Mouse (Mus musculus) C2C12 (cell line): ENCODE results near the gene Fbxo28. TPM values are rescaled to one million over a fixed set of nuclear protein-coding genes. Genes with fewer than 3 reads are reported as not detected.

ENCODE experiments used
- H3K27me3 ChIP-seq: one replicate; pipeline ENCODE4 v1.6.1; 2011; ENCODE audit not compliant: control insufficient read depth, insufficient read depth, insufficient read length
- H3K36me3 ChIP-seq: one replicate; pipeline ENCODE4 v1.6.1; 2011; ENCODE audit not compliant: control insufficient read depth, insufficient read depth
- H3K4me3 ChIP-seq: one replicate; pipeline ENCODE4 v1.5.1; 2011; ENCODE audit warnings: mild to moderate bottlenecking, control low read depth; ENCODE audit not compliant: poor library complexity, insufficient read depth, severe bottlenecking
- H3K79me2 ChIP-seq: one replicate; pipeline ENCODE4 v1.6.1; 2011; ENCODE audit not compliant: control insufficient read depth, insufficient read depth
- H3K79me3 ChIP-seq: one replicate; pipeline ENCODE4 v1.6.1; 2011; ENCODE audit warnings: low read depth, control low read depth
- H3ac ChIP-seq: one replicate; pipeline ENCODE3; 2011; ENCODE audit warnings: low read depth; ENCODE audit not compliant: control insufficient read depth, insufficient read length
- CEBPB ChIP-seq: IDR thresholded peaks from one replicate; pipeline ENCODE4 v1.6.1; 2011; ENCODE audit warnings: low read depth, mild to moderate bottlenecking, control low read depth, moderate library complexity
- CTCF ChIP-seq: IDR thresholded peaks from one replicate; pipeline ENCODE4 v1.5.1; 2011; ENCODE audit not compliant: control insufficient read depth, insufficient read depth, insufficient read length
- FOSL1 ChIP-seq: IDR thresholded peaks from one replicate; pipeline ENCODE4 v1.8.0; 2011; ENCODE audit warnings: mild to moderate bottlenecking, low read length; ENCODE audit not compliant: poor library complexity, insufficient read depth, severe bottlenecking
- MAX ChIP-seq: IDR thresholded peaks from one replicate; pipeline ENCODE4 v1.6.1; 2011; ENCODE audit warnings: mild to moderate bottlenecking, control low read depth
- MYOD1 ChIP-seq: IDR thresholded peaks from one replicate; pipeline ENCODE4 v1.6.1; 2011; ENCODE audit warnings: low read depth; ENCODE audit not compliant: control insufficient read depth, insufficient read length
- MYOG ChIP-seq: IDR thresholded peaks from one replicate; pipeline ENCODE4 v1.6.1; 2011; ENCODE audit not compliant: control insufficient read depth, insufficient read length; ENCODE audit errors: extremely low read depth
- USF1 ChIP-seq: IDR thresholded peaks from one replicate; pipeline ENCODE4 v1.6.1; 2011; ENCODE audit warnings: low read depth, mild to moderate bottlenecking, control low read depth, moderate library complexity
- polyA plus RNA-seq: library from polyadenylated mRNA; unstranded; fragments of >200 nt; fragmentation: generic; extraction: Trizol; gene quantifications from one replicate; pipeline ENCODE4 v1.2.1, GENCODE M21; 2012; ENCODE audit warnings: missing spikeins

Fbxo28 gene
- polyA plus RNA-seq, 1 experiment, result 16.9 TPM

DNA sequence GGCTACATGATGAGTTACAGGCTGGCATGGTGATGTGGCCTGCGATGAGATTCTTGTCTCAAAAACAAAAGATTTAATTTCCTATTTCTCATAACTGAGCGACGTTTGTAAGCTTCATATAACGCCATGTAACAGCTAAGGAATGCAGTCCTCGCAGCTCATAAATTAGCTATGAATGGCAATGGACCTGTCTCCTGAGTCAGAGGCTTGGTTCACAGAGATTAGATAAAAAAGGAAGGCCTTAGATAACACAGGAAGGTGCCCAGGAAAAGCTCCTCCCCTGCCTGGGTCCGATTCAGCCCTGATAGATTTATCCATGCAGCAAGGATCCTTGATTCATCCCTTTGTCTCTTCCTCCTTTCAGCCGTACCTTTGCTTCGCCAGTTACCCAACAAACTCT is 30.5 kb upstream of the Fbxo28 start:
- no peak for TF ChIP-seq FOSL1
- no peak for TF ChIP-seq CEBPB
- no peak for TF ChIP-seq MYOD1
- no peak for TF ChIP-seq CTCF
- no peak for TF ChIP-seq USF1
- no peak for TF ChIP-seq MAX
- TF ChIP-seq MYOG, result no peak
- no peaks in the 10 kb centered on the region for H3K79me3 ChIP-seq
- H3K27me3 ChIP-seq, result no peaks in the 10 kb centered on the region
- no peak overlapping the region for H3ac ChIP-seq
- no peak overlapping the region for H3K4me3 ChIP-seq
- H3K36me3 ChIP-seq, result no peaks in the 10 kb centered on the region
- H3K79me2 ChIP-seq, result no peaks in the 10 kb centered on the region

DNA sequence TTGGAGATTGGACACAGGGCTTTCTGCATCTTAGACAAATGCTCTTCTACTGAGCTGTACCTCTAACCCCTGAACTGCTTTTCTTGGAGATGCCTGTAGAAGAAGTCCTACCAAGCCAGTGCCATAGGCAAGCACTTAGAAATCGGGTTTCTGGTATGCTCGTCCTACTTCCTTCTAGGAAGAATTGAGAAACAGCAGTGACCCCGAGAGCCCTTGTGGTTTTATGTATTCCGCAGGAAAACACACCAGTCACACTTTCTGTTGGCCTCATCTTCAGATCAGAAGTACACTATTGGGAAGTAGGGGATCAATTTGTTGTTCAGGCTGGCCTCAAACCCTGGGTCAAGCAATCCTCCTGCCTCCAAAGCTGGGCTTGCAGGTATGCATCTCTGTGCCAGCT is 28.0 kb upstream of the Fbxo28 start:
- TF ChIP-seq MAX (no peak), CEBPB (peak; percentile 83)
- Histone ChIP-seq H3ac (no peak overlapping the region), H3K4me3 (no peak overlapping the region), H3K27me3 (no peaks in the 10 kb centered on the region), H3K79me3 (no peaks in the 10 kb centered on the region), H3K79me2 (no peaks in the 10 kb centered on the region), H3K36me3 (no peaks in the 10 kb centered on the region)

- Histone ChIP-seq H3K4me3 (no peak overlapping the region), H3K36me3 (no peaks in the 10 kb centered on the region), H3K79me3 (no peaks in the 10 kb centered on the region), H3ac (no peak overlapping the region), H3K79me2 (no peaks in the 10 kb centered on the region), H3K27me3 (no peaks in the 10 kb centered on the region)
- peak; percentile 79 for TF ChIP-seq CEBPB
- no peak for TF ChIP-seq FOSL1
- TF ChIP-seq USF1, result no peak
- TF ChIP-seq MYOD1, result peak; percentile 68
Observed at GRCm38 (mm10) chr1:182368782-182369181, 27.4 kb upstream of the Fbxo28 start.

DNA sequence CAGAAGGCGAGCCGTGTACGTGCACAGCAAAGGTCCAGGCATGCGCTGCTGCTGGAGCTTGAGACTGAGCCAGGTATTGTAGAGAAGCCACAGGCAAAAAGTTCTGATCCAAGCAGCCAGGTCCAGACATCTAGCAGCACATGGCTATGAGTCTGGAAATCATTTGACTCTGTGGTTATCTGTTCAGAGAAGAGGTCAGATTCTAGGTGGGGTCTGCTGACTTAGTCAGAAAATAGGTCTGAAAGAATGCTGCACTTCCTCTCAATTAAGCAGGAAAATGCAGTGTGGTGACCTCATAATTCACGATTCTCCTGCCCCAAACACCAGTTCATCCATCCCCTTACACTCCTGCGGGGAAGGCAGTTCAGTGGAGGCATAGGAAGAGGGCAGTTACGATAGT is 26.9 kb upstream of the Fbxo28 start:
- H3K4me3 ChIP-seq, result no peak overlapping the region
- H3K36me3 ChIP-seq, result no peaks in the 10 kb centered on the region
- no peaks in the 10 kb centered on the region for H3K79me2 ChIP-seq
- no peak for TF ChIP-seq USF1
- TF ChIP-seq MAX, result peak; percentile 79
- no peak for TF ChIP-seq CEBPB
- TF ChIP-seq CTCF, result no peak
- no peak for TF ChIP-seq MYOG
- peak; percentile 10 for TF ChIP-seq FOSL1
- H3ac ChIP-seq, result peak overlapping the region; percentile 7
- no peaks in the 10 kb centered on the region for H3K27me3 ChIP-seq
- no peaks in the 10 kb centered on the region for H3K79me3 ChIP-seq

GRCm38 (mm10) chr1:182363683-182364404 is 22.4 kb upstream of the Fbxo28 start:
- Histone ChIP-seq H3K36me3 (no peaks in the 10 kb centered on the region), H3K4me3 (no peak overlapping the region), H3K79me2 (no peaks in the 10 kb centered on the region), H3K27me3 (no peaks in the 10 kb centered on the region), H3ac (no peak overlapping the region), H3K79me3 (no peaks in the 10 kb centered on the region)
- TF ChIP-seq CEBPB (peak; percentile 6), MYOD1 (no peak), MYOG (no peak), FOSL1 (no peak), MAX (peak; percentile 95), USF1 (peak; percentile 80), CTCF (no peak)

GRCm38 (mm10) chr1:182362703-182363102 is 21.3 kb upstream of the Fbxo28 start:
- H3K4me3 ChIP-seq, result no peak overlapping the region
- no peaks in the 10 kb centered on the region for H3K79me2 ChIP-seq
- H3K79me3 ChIP-seq, result no peaks in the 10 kb centered on the region
- H3K27me3 ChIP-seq, result no peaks in the 10 kb centered on the region
- no peak for TF ChIP-seq MYOG
- no peak for TF ChIP-seq CEBPB
- TF ChIP-seq MAX, result no peak
- no peak for TF ChIP-seq CTCF
- TF ChIP-seq USF1, result no peak
- no peak for TF ChIP-seq MYOD1
- TF ChIP-seq FOSL1, result no peak
- H3K36me3 ChIP-seq, result no peaks in the 10 kb centered on the region
- no peak overlapping the region for H3ac ChIP-seq
